Comparison of ENCODE assay signal across 15 mouse cellular contexts in the genomic region with DNA sequence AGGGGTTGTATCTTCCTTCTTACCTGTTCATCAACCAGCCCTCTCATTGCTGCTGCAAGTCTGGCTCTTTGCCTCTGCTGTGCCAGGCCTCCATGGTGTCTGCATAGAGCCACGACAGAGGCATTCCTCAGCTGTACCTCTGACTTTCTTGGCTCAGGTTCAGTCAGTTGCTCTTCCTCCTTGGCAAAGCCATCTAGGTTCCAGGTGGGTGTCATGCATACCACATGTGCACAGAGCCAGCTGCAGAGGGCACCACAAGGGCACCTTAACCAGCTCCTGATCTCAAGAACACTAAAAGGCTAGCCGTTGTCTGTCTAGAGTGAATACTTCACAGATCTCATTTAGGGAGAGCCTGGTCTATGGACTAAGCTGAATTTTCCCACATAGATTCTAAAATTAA. TPM values are rescaled to one million over a fixed set of nuclear protein-coding genes. Genes with fewer than 3 reads are reported as not detected.
A peak's percentile ranks its signal among the peaks of the same experiment; 100 is the strongest.
DNase-seq lines count a peak whose midpoint lies in the region; ATAC-seq lines count a peak whose summit lies in the region.
"Had no signal": no experiment of that assay in that cellular context is flagged by ENCODE, and none has a peak within 500 bp of the region (broad histone marks: within the 10 kb centered on the region; RNA-seq: fewer than 3 reads in every experiment).

No protein-coding gene starts in this region.

- H3K9ac ChIP-seq in kidney, embryonic 14.5 days (ENCODE audit: low read depth, low read length): no peak overlapping the region
- no peak overlapping the region for H3K9ac ChIP-seq in kidney, embryonic 15.5 days
- H3K9ac ChIP-seq: embryonic facial prominence, embryonic 12.5 days; forebrain, embryonic 15.5 days; heart, embryonic 13.5 days; hindbrain, embryonic 12.5 days had no signal

- peaks cover 62% of the 10 kb centered on the region for H3K36me3 ChIP-seq in kidney, embryonic 14.5 days (ENCODE audit: control insufficient read depth, insufficient read depth, low read length)
- peaks cover 66% of the 10 kb centered on the region for H3K36me3 ChIP-seq in kidney, embryonic 15.5 days
- H3K36me3 ChIP-seq: G1E had no signal

- WGBS in kidney, embryonic 14.5 days: 81% methylated on average over 2 of the region's 2 CpGs
- WGBS in kidney, embryonic 15.5 days: 90% methylated on average over 2 of the region's 2 CpGs

- no peak overlapping the region for H3K4me2 ChIP-seq in kidney, embryonic 14.5 days (replicated peaks; ENCODE audit: low read depth, low read length)
- no peak overlapping the region for H3K4me2 ChIP-seq in kidney, embryonic 15.5 days
- H3K4me2 ChIP-seq: embryonic facial prominence, embryonic 12.5 days; forebrain, embryonic 15.5 days; heart, embryonic 13.5 days; hindbrain, embryonic 12.5 days had no signal

- no peaks in the 10 kb centered on the region for H3K27me3 ChIP-seq in kidney, embryonic 14.5 days (ENCODE audit: control insufficient read depth, insufficient read depth, low read length)
- H3K27me3 ChIP-seq in kidney, embryonic 15.5 days: no peaks in the 10 kb centered on the region
- H3K27me3 ChIP-seq: embryonic facial prominence, embryonic 12.5 days; forebrain, embryonic 15.5 days; heart, embryonic 13.5 days; hindbrain, embryonic 12.5 days had no signal

- no peaks in the 10 kb centered on the region for H3K4me1 ChIP-seq in kidney, embryonic 14.5 days (ENCODE audit: control insufficient read depth, insufficient read depth, low read length)
- peaks cover 7% of the 10 kb centered on the region; the same call in 1 of the 2 replicates for H3K4me1 ChIP-seq in kidney, embryonic 15.5 days
- H3K4me1 ChIP-seq: forebrain, embryonic 15.5 days had no signal

- DNase-seq in kidney, adult 11 months: peak; percentile 72
- DNase-seq in kidney, postnatal 10 days: peak; percentile 29
- DNase-seq in kidney, postnatal 25 days: peak; percentile 46 to 76
- DNase-seq in right cerebral cortex, postnatal 14 days: no peak
- DNase-seq: adrenal gland, postnatal 10 days; cerebellum, adult 9-10 months; cerebellum, postnatal 25 days; heart, postnatal 36 days had no signal

- no peak overlapping the region for H3K27ac ChIP-seq in kidney, embryonic 14.5 days (ENCODE audit: low read depth, low read length)
- no peak overlapping the region for H3K27ac ChIP-seq in kidney, embryonic 15.5 days
- H3K27ac ChIP-seq: embryonic facial prominence, embryonic 12.5 days; forebrain, embryonic 15.5 days; heart, embryonic 13.5 days; hindbrain, embryonic 12.5 days had no signal

- no peak overlapping the region for H3K4me3 ChIP-seq in kidney, embryonic 14.5 days (ENCODE audit: low read length)
- H3K4me3 ChIP-seq in kidney, embryonic 15.5 days (replicated peaks): no peak overlapping the region
- H3K4me3 ChIP-seq: embryonic facial prominence, embryonic 12.5 days; forebrain, embryonic 15.5 days; heart, embryonic 13.5 days; hindbrain, embryonic 12.5 days had no signal

- H3K9me3 ChIP-seq in kidney, embryonic 14.5 days (ENCODE audit: control insufficient read depth, low read length): no peaks in the 10 kb centered on the region
- H3K9me3 ChIP-seq in kidney, embryonic 15.5 days (replicated peaks): no peaks in the 10 kb centered on the region
- H3K9me3 ChIP-seq: embryonic facial prominence, embryonic 12.5 days; forebrain, embryonic 15.5 days; G1E; heart, embryonic 13.5 days; hindbrain, embryonic 12.5 days had no signal

- no peak for ATAC-seq in kidney, embryonic 14.5 days (ENCODE audit: low FRiP score, low TSS enrichment)
- ATAC-seq in kidney, embryonic 15.5 days (replicated peaks; ENCODE audit: low FRiP score): no peak
- ATAC-seq: forebrain, embryonic 15.5 days had no signal

RNA-seq across cellular contexts. Expression of a gene that starts 21.1 kb away (rescaled TPM):
- 16.0 and 23.4 TPM in 2 replicates for polyA plus RNA-seq in kidney, embryonic 14.5 days (2014; fragmentation: Nextera tagmentation; extraction: Ambion mirVana)
- 21.2 and 23.6 TPM in 2 replicates for polyA plus RNA-seq in kidney, embryonic 15.5 days (2015; fragmentation: Nextera tagmentation; extraction: Ambion mirVana)
- polyA plus RNA-seq: G1E had no signal

RNA-seq across cellular contexts. Expression of a gene that starts 29.1 kb away (rescaled TPM):
- 27.8 and 31.4 TPM in 2 replicates for polyA plus RNA-seq in kidney, embryonic 14.5 days (2014; fragmentation: Nextera tagmentation; extraction: Ambion mirVana)
- polyA plus RNA-seq in kidney, embryonic 15.5 days (2015; fragmentation: Nextera tagmentation; extraction: Ambion mirVana): 27.2 and 29.6 TPM in 2 replicates

RNA-seq across cellular contexts. Expression of a gene that starts 31.5 kb away (rescaled TPM):
- polyA plus RNA-seq in kidney, embryonic 14.5 days (2014; fragmentation: Nextera tagmentation; extraction: Ambion mirVana): 0.17 and 0.53 TPM in 2 replicates
- 0.22 and 0.86 TPM in 2 replicates for polyA plus RNA-seq in kidney, embryonic 15.5 days (2015; fragmentation: Nextera tagmentation; extraction: Ambion mirVana)
- polyA plus RNA-seq: G1E had no signal
